Mouse (Mus musculus): ENCODE measurements at regions not wholly inside any gene's neighbourhood (a gene's known extent, or its start where the extent isn't known, plus 50 kb on each side); places are given as distances from the start of the nearest gene placed in this dataset.

GRCm38 (mm10) chr1:133549816-133550215, 60.3 kb downstream of the Snrpe start:
- no peak for DNase-seq (ENCODE audit: low read depth, low spot score)

DNA sequence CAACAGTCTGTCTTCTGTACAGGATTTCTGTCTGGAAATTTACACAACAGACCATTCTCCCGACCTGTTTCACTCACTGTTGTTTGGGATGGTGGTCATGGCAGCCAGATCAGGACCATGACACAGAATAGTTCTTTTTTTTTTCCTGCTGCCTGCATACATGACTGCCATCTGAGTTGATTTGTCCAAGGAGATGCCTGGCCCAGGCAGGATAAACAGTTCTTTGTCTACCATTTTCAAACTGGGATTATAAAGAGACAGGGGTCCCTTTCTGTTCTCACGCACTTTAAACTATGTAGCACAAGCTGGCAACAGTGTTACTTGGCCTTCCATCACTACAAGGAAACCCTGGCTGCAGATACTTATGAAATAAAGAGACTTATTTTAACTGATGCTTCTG, 61.1 kb downstream of the Snrpe start:
- no peak for DNase-seq (ENCODE audit: low read depth, low spot score)

GRCm38 (mm10) chr1:133547541-133547940, 62.5 kb downstream of the Snrpe start:
- no peak for DNase-seq (ENCODE audit: low read depth, low spot score)

DNA sequence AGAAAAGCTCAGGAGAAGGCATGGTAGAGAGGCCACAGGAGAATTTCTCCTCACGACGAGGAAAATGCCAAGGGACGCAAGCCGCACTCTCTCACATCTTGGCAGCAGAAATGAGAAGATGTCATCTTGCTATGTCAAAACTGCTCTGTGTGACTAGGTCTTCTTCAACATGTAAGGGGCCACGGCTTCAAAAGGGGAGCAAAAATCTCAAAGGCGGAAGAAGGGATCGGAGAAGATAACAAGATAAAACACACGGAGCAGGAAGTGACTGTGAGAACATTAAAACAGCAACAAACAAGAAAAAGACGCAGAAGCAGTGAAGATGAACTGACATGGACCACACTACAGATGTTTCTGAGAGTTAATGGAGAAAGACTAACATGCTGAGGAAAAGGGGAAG, 65.1 kb downstream of the Snrpe start:
- DNase-seq (ENCODE audit: low read depth, low spot score): no peak

GRCm38 (mm10) chr1:133543751-133544150, 66.3 kb downstream of the Snrpe start:
- no peak for DNase-seq (ENCODE audit: low read depth, low spot score)

- no peak for DNase-seq (ENCODE audit: low read depth, low spot score)
Observed at GRCm38 (mm10) chr1:133541996-133542775, 67.9 kb downstream of the Snrpe start.

GRCm38 (mm10) chr1:133530698-133531097, 79.4 kb downstream of the Snrpe start:
- DNase-seq (ENCODE audit: low read depth, low spot score): no peak

DNA sequence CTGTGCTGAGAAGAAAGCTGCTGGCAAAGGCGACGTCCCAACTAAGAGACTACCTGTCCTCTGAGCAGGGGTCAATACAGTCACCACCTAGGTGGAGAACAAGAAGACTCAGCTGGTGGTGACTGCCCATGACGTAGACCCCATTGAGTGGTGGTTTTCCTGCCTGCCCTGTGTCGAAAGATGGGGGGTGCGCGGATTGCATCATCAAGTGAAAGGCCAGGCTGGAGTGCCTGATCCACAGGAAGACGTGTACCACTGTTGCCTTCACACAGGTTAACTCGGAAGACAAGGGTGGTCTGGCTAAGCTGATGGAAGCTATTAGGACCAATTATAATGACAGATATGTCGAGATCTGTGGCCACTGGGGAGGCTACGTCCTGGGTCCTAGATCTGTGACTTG, 80.3 kb downstream of the Snrpe start:
- no peak for DNase-seq (ENCODE audit: low read depth, low spot score)

DNA sequence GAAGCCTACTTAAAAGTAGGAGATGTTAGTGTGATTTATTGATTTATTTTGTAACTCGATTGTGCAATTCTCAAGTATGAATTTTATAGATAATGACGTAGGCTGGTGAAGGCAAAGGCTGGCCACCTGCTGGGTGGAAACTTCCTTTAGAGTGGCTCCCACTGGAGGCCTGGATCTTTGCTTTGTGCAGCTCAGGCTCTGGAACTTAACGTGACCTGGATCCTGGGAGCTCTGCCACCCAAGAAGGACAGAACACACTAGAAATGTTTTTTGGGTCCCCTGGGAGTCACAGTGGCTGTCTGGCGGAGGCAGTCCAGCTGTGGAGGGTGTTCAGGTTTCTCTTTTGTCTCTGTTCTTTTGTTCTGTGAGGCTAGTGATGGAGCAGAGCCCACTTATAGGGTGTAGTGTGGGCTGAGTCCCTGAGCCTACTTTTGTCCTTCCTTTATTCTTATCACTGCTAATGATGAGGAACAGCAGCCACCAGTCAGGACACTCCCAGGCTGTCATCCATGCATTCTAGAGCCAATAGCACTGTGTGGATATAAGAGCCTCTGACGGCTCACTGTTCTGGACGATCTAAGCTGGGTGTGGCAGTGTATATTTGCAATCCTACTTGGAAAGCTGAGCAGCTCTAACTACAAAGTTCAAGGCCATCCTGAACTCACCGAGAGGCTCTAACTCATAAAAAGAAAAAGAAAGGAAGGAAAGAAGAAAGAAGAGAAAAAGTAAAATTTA, 82.3 kb downstream of the Snrpe start:
- no peak for DNase-seq (ENCODE audit: low read depth, low spot score)

GRCm38 (mm10) chr1:133522825-133523224, 87.3 kb downstream of the Snrpe start:
- no peak for DNase-seq (ENCODE audit: low read depth, low spot score)

GRCm38 (mm10) chr1:133520652-133521051, 89.4 kb downstream of the Snrpe start:
- DNase-seq (ENCODE audit: low read depth, low spot score): no peak

GRCm38 (mm10) chr1:133517020-133517419, 92.8 kb upstream of the Sox13 start:
- no peak for DNase-seq (ENCODE audit: low read depth, low spot score)

GRCm38 (mm10) chr1:133504116-133504515, 79.9 kb upstream of the Sox13 start:
- DNase-seq (ENCODE audit: low read depth, low spot score): no peak

DNA sequence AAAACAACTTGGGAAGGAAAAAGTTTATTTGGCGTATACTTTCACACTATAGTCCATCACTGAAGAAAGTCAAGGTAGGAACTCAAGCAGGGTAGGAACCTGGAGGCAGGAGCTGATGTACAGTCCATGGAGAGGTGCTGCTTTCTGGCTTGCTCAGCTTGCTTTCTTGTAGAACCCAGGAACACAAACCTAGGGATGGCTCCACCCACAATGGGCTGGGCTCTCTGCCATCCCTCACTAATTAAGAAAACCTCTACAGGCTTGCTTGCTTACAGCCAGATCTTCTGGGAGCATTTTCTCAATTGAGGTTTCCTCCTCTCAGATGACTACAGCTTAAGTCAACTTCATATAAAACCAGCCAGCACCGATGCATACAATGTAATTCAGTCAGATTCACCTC, 79.2 kb upstream of the Sox13 start:
- no peak for DNase-seq (ENCODE audit: low read depth, low spot score)

- DNase-seq (ENCODE audit: low read depth, low spot score): no peak
Observed at GRCm38 (mm10) chr1:133501016-133501415, 76.8 kb upstream of the Sox13 start.

GRCm38 (mm10) chr1:133492986-133493741, 69.0 kb upstream of the Sox13 start:
- DNase-seq (ENCODE audit: low read depth, low spot score): peak; percentile 17

DNA sequence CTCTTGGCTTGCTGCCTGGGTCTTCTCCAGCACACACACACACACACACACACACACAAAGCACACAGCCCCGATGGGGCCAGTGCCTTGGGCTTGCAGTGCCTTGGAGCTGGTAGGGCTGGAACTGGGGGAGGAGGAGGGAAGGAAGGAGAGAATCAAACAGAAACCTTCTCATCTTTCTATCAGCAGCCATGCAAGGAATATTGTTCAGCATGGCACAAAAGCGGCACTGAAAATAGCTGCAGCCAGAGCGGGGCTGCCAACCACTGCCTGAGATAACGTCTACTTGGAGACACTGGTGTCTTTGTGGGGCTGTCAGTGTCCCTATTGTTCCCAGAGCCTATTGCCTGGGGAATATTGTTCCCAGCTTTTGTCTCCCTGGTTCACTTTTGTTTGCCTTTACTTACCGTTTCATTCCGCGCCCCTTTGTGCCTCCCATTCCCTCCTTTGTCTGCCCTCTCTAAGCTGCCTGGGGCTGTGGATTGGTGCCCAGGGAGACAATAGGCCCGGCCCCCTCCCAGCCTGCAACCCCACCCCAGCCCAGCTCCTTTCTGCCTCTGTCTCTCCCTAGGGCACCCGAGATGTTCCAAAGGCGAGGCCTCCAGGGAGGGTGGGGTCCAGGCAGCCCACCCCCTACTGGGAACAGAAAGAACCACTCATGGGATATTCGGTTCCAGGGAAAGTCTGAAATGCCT, 68.3 kb upstream of the Sox13 start:
- DNase-seq (ENCODE audit: low read depth, low spot score): peak; percentile 9

DNA sequence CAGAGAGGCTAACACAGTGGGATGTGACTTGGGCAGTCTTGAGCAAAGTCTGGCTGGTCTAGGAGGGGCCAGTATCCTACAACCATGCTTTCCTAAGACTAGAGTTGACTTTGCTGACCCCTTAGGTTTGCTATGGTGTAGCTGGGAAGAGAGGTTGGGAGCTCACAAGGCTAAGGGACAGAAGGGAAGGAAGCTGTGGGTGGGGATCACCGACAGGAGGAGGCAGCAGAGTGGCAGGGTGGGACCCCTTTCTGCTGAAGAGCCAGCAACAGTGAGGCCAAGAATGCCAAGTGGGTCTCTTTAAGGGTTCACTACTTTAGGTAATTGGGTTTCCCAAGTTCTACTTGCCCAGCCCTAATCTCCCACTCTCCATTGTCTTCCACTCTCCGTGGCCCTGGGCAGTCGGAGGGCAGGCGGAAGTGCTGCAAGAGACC, 67.7 kb upstream of the Sox13 start:
- DNase-seq (ENCODE audit: low read depth, low spot score): no peak

GRCm38 (mm10) chr1:133487171-133487901, 63.2 kb upstream of the Sox13 start:
- no peak for DNase-seq (ENCODE audit: low read depth, low spot score)

DNA sequence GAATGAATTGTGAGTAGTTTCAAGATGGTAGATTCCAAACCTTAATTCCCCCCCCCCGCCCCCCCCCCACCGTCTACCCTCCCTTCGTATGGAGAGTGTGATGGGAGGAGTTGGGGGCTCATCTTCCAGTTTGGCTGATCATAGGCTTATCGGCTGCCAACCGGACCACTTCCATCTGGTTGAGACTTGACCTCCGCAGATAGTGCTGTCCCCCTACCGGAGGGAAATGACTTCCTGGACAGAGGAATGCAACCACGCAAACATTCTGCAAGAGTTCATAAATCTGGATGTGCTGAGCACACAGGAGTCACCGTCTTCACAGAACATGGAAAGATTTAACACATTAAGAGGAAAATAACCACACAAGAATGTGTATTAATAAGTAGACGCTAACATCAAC, 62.2 kb upstream of the Sox13 start:
- no peak for DNase-seq (ENCODE audit: low read depth, low spot score)

GRCm38 (mm10) chr1:133482891-133483290, 58.7 kb upstream of the Sox13 start:
- no peak for DNase-seq (ENCODE audit: low read depth, low spot score)

Data from retina, postnatal 7 days (tissue).